Mouse (Mus musculus) neural tube, embryonic 11.5 days (tissue): ENCODE results near the gene Smad9. TPM values are rescaled to one million over a fixed set of nuclear protein-coding genes. Genes with fewer than 3 reads are reported as not detected.

Experiments used
- ATAC-seq: fragments of 200-750 bp; cut with Nextera tagmentation; 2 replicates; pipeline ENCODE4 v1.8.0; 2017; ENCODE audit warnings: moderate number of reproducible peaks, mild to moderate bottlenecking, moderate TSS enrichment, moderate library complexity; ENCODE audit not compliant: insufficient read depth, low FRiP score, low TSS enrichment
- DNase-seq: peaks from one replicate; pipeline ENCODE4 v3.0.0-alpha.2; 2015; ENCODE audit warnings: low spot score
- H3K27ac ChIP-seq: fragments of 300-500 bp; sonication (generic); 2 replicates; pipeline ENCODE4 v1.5.1; 2014; ENCODE audit warnings: low read depth, mild to moderate bottlenecking, low read length
- H3K27me3 ChIP-seq: fragments of 300-500 bp; sonication (generic); 2 replicates; pipeline ENCODE4 v1.6.1; 2014; ENCODE audit warnings: mild to moderate bottlenecking, low read length, mixed read lengths; ENCODE audit not compliant: control insufficient read depth, insufficient read depth
- H3K36me3 ChIP-seq: fragments of 300-500 bp; sonication (generic); 2 replicates; pipeline ENCODE4 v1.6.1; 2014; ENCODE audit warnings: mild to moderate bottlenecking, low read length, moderate library complexity, mixed read lengths; ENCODE audit not compliant: control insufficient read depth, insufficient read depth
- H3K4me1 ChIP-seq: fragments of 300-500 bp; sonication (generic); 2 replicates; pipeline ENCODE4 v1.6.1; 2014; ENCODE audit warnings: low read length, mixed read lengths; ENCODE audit not compliant: control insufficient read depth, insufficient read depth
- H3K4me2 ChIP-seq: fragments of 300-500 bp; sonication (generic); 2 replicates; pipeline ENCODE4 v1.6.1; 2014; ENCODE audit warnings: low read depth, mild to moderate bottlenecking, moderate library complexity
- H3K4me3 ChIP-seq: fragments of 300-500 bp; sonication (generic); 2 replicates; pipeline ENCODE4 v1.5.1; 2014; ENCODE audit warnings: low read depth, low read length
- H3K9ac ChIP-seq: fragments of 300-500 bp; sonication (generic); 2 replicates; pipeline ENCODE4 v1.6.1; 2014; ENCODE audit warnings: mild to moderate bottlenecking, low read length
- H3K9me3 ChIP-seq: fragments of 300-500 bp; sonication (generic); 2 replicates; pipeline ENCODE4 v1.6.1; 2016; ENCODE audit warnings: low read length; ENCODE audit not compliant: control insufficient read depth
- WGBS: fragments of 180-500 bp; shearing (Covaris S2); extraction: QIAGEN DNeasy Blood & Tissue Kit; methylation state at CpG from one replicate; pipeline ENCODE4 v1.1.7; 2014; 5-methylcytosine and 5-hydroxymethylcytosine counted together
- polyA plus RNA-seq: library from polyadenylated mRNA; unstranded; fragments of >200 nt; fragmentation: Nextera tagmentation; extraction: Ambion mirVana; gene quantifications from 2 replicates; pipeline ENCODE4 v1.2.1, GENCODE M21; 2014

Gene Smad9
- polyA plus RNA-seq, 1 experiment from 2014 or later: 0.57 TPM

DNA sequence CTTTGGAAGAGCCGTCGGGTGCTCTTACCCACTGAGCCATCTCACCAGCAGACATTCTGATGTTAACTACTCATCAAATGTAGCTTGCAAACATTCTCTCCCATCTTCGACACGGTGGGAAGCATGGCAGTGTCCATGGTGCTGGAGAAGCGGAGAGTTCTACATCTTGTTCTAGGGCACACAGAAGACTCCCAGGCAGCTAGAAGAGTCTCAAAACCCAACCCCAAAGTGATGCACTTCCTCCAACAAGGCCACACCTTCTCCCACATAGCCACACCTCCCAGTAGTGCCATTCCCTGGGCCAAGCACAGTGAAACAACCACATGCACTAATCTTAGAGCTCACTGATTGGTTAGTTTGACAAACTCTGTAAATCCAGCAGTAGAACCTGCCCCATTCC is 53.7 kb downstream of the Smad9 start:
- Histone ChIP-seq H3K9me3 (no peaks in the 10 kb centered on the region), H3K36me3 (peaks cover 2% of the 10 kb centered on the region; the same call in 1 of the 2 replicates), H3K9ac (no peak overlapping the region), H3K4me3 (no peak overlapping the region), H3K4me1 (peaks cover 5% of the 10 kb centered on the region; the same call in 1 of the 2 replicates), H3K27ac (no peak overlapping the region), H3K27me3 (no peaks in the 10 kb centered on the region), H3K4me2 (no peak overlapping the region)
- DNase-seq (no peak), ATAC-seq (no peak)
- 65% methylated on average over 5 of the region's 5 CpGs for WGBS

DNA sequence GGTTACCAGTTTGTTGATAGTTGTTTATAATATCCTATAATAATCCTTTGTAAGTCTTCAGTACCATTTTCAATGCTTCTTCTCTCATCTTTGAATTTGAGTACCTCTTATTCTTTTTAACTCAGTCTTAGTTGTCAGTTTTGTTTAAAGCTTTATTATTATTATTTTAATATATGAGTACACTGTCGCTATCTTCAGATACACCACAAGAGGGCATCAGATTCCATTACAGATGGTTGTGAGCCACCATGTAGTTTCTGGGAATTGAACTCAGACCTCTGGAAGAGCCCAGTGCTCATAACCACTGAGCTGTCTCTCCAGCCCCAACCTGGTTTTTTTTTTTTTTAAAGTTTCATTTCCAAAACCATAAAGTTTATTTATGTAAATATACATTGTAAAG is 56.2 kb downstream of the Smad9 start:
- H3K27ac ChIP-seq: no peak overlapping the region
- 60% methylated on average over 1 of the region's 1 CpGs for WGBS
- ATAC-seq (no peak), DNase-seq (no peak)
- H3K4me2 ChIP-seq: no peak overlapping the region
- H3K4me1 ChIP-seq: peaks cover 4% of the 10 kb centered on the region; the same call in 1 of the 2 replicates
- no peak overlapping the region for H3K9ac ChIP-seq
- H3K27me3 ChIP-seq: no peaks in the 10 kb centered on the region
- H3K9me3 ChIP-seq: no peaks in the 10 kb centered on the region
- no peak overlapping the region for H3K4me3 ChIP-seq
- H3K36me3 ChIP-seq: 0 out of 2 replicates have a peak, but pooled peaks cover 2% of the 10 kb centered on the region

DNA sequence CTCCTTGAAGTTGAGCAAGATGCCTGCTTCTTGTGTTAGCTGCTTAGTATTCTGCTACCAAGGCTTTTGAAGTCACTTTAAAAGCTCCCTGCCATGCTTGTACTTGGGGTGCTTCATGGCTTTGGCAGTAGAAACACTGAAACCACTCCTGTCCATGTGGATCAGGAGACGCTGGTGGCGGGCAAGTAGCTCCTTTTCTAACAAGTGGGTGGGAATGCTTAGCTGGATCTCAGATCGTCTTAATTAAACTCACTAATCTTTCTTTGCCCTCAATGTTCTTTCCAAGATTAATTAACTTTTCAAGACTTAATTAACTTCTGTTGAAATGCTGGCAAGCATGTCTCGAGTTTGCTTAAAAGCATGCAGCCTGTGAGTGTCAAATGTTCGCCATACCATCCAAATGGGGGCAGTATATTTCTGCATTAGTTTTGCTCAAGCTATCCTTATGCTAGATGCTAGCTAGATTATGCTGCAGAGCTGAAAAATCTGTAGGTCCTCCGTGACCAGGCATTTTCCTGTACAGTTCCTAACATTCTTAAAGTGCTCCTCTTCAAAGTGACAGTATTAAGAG is 58.1 kb downstream of the Smad9 start:
- Histone ChIP-seq H3K9ac (no peak overlapping the region), H3K4me2 (no peak overlapping the region), H3K27me3 (no peaks in the 10 kb centered on the region), H3K36me3 (no peaks in the 10 kb centered on the region), H3K9me3 (no peaks in the 10 kb centered on the region), H3K4me1 (no peaks in the 10 kb centered on the region), H3K27ac (no peak overlapping the region), H3K4me3 (no peak overlapping the region)
- ATAC-seq (no peak), DNase-seq (no peak)
- 81% methylated on average over 6 of the region's 6 CpGs for WGBS

DNA sequence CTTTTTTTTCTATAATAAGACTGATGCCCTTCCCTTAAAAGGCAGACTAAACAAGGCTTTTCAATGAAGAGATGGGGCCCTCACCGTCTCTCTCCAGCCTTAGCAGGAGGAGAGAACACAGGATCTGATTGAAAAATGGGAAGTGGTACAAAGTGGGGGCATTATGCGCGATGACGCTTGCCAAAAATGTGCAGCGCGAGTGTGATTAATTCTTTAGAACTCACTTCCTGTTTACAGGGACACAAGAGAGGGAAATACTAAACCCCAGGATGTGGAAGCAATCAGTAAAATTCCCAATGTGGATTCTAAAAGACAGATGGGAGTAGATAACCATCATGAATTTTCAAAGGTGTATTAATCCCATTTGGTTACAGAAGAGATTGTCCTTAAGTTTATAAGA is 59.2 kb downstream of the Smad9 start:
- Histone ChIP-seq H3K9me3 (no peaks in the 10 kb centered on the region), H3K27ac (no peak overlapping the region), H3K27me3 (no peaks in the 10 kb centered on the region), H3K4me1 (no peaks in the 10 kb centered on the region), H3K36me3 (no peaks in the 10 kb centered on the region), H3K4me3 (no peak overlapping the region), H3K4me2 (no peak overlapping the region), H3K9ac (no peak overlapping the region)
- 87% methylated on average over 6 of the region's 6 CpGs for WGBS
- no peak for ATAC-seq
- no peak for DNase-seq

DNA sequence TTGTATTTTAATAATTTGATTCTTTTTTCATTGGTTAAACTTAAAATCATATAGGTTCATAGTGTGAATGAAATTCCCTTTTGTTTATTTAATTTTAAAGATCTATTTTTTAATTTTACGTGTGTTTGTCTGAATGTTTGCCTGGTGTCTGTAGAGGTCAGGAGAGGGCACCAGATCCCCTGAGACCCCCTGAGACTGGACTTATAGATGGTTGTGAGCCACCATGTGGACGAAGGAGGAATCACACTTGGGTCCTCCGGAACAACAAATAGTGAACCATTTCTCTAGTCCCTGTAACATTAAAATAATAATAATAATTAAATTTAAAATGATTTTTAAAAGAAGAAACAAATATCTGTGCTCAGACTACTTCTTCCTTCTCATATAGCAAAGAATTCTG is 59.9 kb downstream of the Smad9 start:
- H3K27me3 ChIP-seq: no peaks in the 10 kb centered on the region

DNA sequence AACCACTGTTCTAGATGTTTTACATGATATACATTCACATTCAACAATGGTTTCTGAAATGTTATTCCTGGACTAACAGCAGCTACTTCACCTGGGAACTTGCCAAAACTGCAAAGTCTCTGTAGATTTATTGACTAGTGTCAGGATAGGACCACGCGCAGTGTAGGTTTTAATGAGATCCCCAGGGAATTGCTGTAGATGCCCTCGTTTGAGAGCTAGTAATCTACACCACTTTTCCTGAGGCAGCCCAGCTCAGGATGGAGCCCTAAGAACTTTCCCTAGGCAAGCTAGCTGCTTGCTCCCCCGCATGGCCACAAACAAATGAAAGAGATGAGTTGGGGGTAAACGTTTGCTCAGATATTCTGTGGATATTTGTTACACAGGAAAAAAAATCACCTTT is 67.1 kb downstream of the Smad9 start:
- Histone ChIP-seq H3K4me3 (no peak overlapping the region), H3K4me1 (no peaks in the 10 kb centered on the region), H3K9ac (no peak overlapping the region), H3K36me3 (no peaks in the 10 kb centered on the region), H3K4me2 (no peak overlapping the region), H3K9me3 (no peaks in the 10 kb centered on the region), H3K27ac (no peak overlapping the region), H3K27me3 (no peaks in the 10 kb centered on the region)
- DNase-seq (no peak), ATAC-seq (no peak)
- WGBS: 76% methylated on average over 5 of the region's 5 CpGs

More for the DNA sequence above, 59.9 kb downstream of the Smad9 start:
- Histone ChIP-seq H3K27ac (no peak overlapping the region), H3K4me1 (no peaks in the 10 kb centered on the region), H3K36me3 (no peaks in the 10 kb centered on the region), H3K9ac (no peak overlapping the region), H3K4me2 (no peak overlapping the region), H3K9me3 (no peaks in the 10 kb centered on the region), H3K4me3 (no peak overlapping the region)
- peak; percentile 80 for DNase-seq
- ATAC-seq: no peak
- 24% methylated on average over 3 of the region's 3 CpGs for WGBS

DNA sequence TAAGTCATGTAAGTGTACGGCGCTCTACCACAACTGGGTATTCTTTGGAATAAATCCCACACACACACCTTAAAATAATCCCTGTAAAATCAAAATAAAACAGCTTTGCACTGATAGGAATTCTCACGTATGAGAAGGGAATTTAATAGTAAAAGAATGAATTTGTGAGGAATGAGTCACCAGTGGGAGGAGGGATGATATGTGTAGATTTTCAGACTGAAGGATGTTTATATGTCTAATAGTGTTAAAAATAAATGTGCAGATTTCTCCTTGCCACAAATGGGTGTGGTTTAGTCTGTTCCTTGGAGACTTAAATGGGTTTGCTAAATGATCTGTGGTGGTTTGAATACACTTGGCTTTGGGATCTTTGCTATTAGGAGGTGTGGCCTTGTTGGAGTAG is 77.1 kb downstream of the Smad9 start:
- Histone ChIP-seq H3K4me2 (no peak overlapping the region), H3K27me3 (no peaks in the 10 kb centered on the region), H3K4me3 (no peak overlapping the region), H3K9ac (no peak overlapping the region), H3K36me3 (no peaks in the 10 kb centered on the region), H3K4me1 (no peaks in the 10 kb centered on the region), H3K27ac (no peak overlapping the region), H3K9me3 (no peaks in the 10 kb centered on the region)
- DNase-seq: no peak
- 88% methylated on average over 3 of the region's 3 CpGs for WGBS
- ATAC-seq: no peak

DNA sequence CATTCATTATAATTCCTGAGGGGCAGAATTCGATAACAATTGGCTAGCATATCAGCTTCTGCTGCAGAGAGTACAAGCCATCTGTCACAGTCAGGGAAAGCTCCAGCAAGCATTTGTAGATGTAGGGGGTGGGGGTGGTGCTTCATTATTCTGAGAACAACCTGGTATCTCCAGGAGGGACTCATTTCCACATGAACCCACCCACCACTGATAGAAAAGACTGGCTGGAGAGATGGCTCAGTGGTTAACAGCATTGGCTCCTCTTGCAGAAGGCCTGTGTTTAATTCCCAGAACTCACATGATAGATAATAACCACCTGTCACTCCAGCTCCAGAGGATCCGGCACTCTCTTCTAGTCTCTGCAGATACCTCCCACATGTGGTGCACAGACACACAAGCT is 80.0 kb downstream of the Smad9 start:
- Histone ChIP-seq H3K36me3 (no peaks in the 10 kb centered on the region), H3K9me3 (no peaks in the 10 kb centered on the region), H3K4me1 (no peaks in the 10 kb centered on the region), H3K27me3 (no peaks in the 10 kb centered on the region), H3K9ac (no peak overlapping the region), H3K4me3 (no peak overlapping the region), H3K27ac (no peak overlapping the region), H3K4me2 (no peak overlapping the region)
- ATAC-seq: no peak
- 83% methylated on average over 2 of the region's 2 CpGs for WGBS
- DNase-seq: no peak
